ENCODE assay signal across 23 mouse cellular contexts in genomic region chr10:28159716-28160115, GRCm38 (mm10).
"Had no signal": no experiment of that assay in that cellular context is flagged by ENCODE, and none has a peak within 500 bp of the region (broad histone marks: within the 10 kb centered on the region; RNA-seq: fewer than 3 reads in every experiment).

No protein-coding gene starts in this region.

- H3K4me3 ChIP-seq: layer of hippocampus, adult 2 months; limb, embryonic 10.5 days; limb, embryonic 13.5 days; liver, embryonic 12.5 days; liver, embryonic 15.5 days; lung, embryonic 15.5 days; megakaryocyte, embryonic 14.5 days; midbrain, embryonic 10.5 days; midbrain, embryonic 13.5 days; neural tube, embryonic 13.5 days; stomach, embryonic 15.5 days had no signal

- H3K9me3 ChIP-seq: limb, embryonic 10.5 days; limb, embryonic 13.5 days; liver, embryonic 12.5 days; liver, embryonic 15.5 days; lung, embryonic 15.5 days; megakaryocyte, embryonic 14.5 days; midbrain, embryonic 10.5 days; midbrain, embryonic 13.5 days; neural tube, embryonic 13.5 days; stomach, embryonic 15.5 days had no signal

- H3K4me2 ChIP-seq: limb, embryonic 13.5 days; liver, embryonic 12.5 days; liver, embryonic 15.5 days; lung, embryonic 15.5 days; midbrain, embryonic 13.5 days; neural tube, embryonic 13.5 days; stomach, embryonic 15.5 days had no signal

- H3K27me3 ChIP-seq: limb, embryonic 13.5 days; liver, embryonic 12.5 days; liver, embryonic 15.5 days; lung, embryonic 15.5 days; megakaryocyte, embryonic 14.5 days; midbrain, embryonic 13.5 days; neural tube, embryonic 13.5 days; stomach, embryonic 15.5 days had no signal

- H3K4me1 ChIP-seq: liver, embryonic 12.5 days; liver, embryonic 15.5 days; megakaryocyte, embryonic 14.5 days; midbrain, embryonic 10.5 days had no signal

- H3K36me3 ChIP-seq: limb, embryonic 10.5 days; limb, embryonic 13.5 days; liver, embryonic 12.5 days; liver, embryonic 15.5 days; lung, embryonic 15.5 days; midbrain, embryonic 10.5 days; midbrain, embryonic 13.5 days; neural tube, embryonic 13.5 days; stomach, embryonic 15.5 days had no signal

- ATAC-seq: liver, embryonic 12.5 days; midbrain, embryonic 13.5 days had no signal

- H3K27ac ChIP-seq: limb, embryonic 10.5 days; limb, embryonic 13.5 days; liver, embryonic 12.5 days; liver, embryonic 15.5 days; lung, embryonic 15.5 days; midbrain, embryonic 10.5 days; midbrain, embryonic 13.5 days; neural tube, embryonic 13.5 days; stomach, embryonic 15.5 days had no signal

- H3K9ac ChIP-seq: limb, embryonic 13.5 days; liver, embryonic 12.5 days; liver, embryonic 15.5 days; lung, embryonic 15.5 days; midbrain, embryonic 13.5 days; neural tube, embryonic 13.5 days; stomach, embryonic 15.5 days had no signal

- DNase-seq: kidney, adult 9 months; kidney, postnatal 14 days; kidney, postnatal 4 days; layer of hippocampus, adult 9-11 months; liver; lung, adult 18-20 months; lung, postnatal 10 days; lung, postnatal 36 days; retina, postnatal 1 day; right cerebral cortex, postnatal 25 days; spleen, adult 18-20 months; thymus, postnatal 25 days had no signal
